ENCODE assay signal across 15 mouse cellular contexts in genomic region chr6:77811041-77811440, GRCm38 (mm10).
"Had no signal": no experiment of that assay in that cellular context is flagged by ENCODE, and none has a peak within 500 bp of the region (broad histone marks: within the 10 kb centered on the region; RNA-seq: fewer than 3 reads in every experiment).

No protein-coding gene starts in this region.

- DNase-seq: kidney, adult 2 months; kidney, postnatal 14 days; lung, adult 2 months; lung, postnatal 36 days; right cerebral cortex, postnatal 14 days; thymus, adult 2 months; thymus, postnatal 36 days had no signal

- H3K36me3 ChIP-seq: kidney, embryonic 15.5 days; limb, embryonic 10.5 days; liver, embryonic 15.5 days; stomach, embryonic 15.5 days had no signal

- H3K27me3 ChIP-seq: kidney, embryonic 15.5 days; liver, embryonic 15.5 days; stomach, embryonic 15.5 days had no signal

- H3K27ac ChIP-seq: kidney, embryonic 15.5 days; limb, embryonic 10.5 days; liver, embryonic 15.5 days; stomach, embryonic 15.5 days had no signal

- H3K4me1 ChIP-seq: kidney, embryonic 15.5 days; limb, embryonic 10.5 days; liver, embryonic 15.5 days; stomach, embryonic 15.5 days had no signal

- H3K9me3 ChIP-seq: kidney, embryonic 15.5 days; limb, embryonic 10.5 days; liver, embryonic 15.5 days; stomach, embryonic 15.5 days had no signal

- H3K9ac ChIP-seq: kidney, embryonic 15.5 days; liver, embryonic 15.5 days; stomach, embryonic 15.5 days had no signal

- H3K4me3 ChIP-seq: kidney, embryonic 15.5 days; limb, embryonic 10.5 days; liver, embryonic 15.5 days; myocyte; stomach, embryonic 15.5 days had no signal

- H3K4me2 ChIP-seq: kidney, embryonic 15.5 days; liver, embryonic 11.5 days; liver, embryonic 15.5 days; stomach, embryonic 15.5 days had no signal

- ATAC-seq: intestine, embryonic 16.5 days; lung, postnatal 0 days had no signal
